Mouse (Mus musculus) lung, postnatal 0 days (tissue): ENCODE data around the gene Dennd1a.

Source experiments
- CTCF ChIP-seq: IDR thresholded peaks from 2 replicates; pipeline ENCODE4 v1.5.1; 2016; ENCODE audit warnings: antibody characterized with exemption, mild to moderate bottlenecking
- EP300 ChIP-seq: IDR thresholded peaks from 2 replicates; pipeline ENCODE4 v1.6.1; 2016; ENCODE audit warnings: antibody characterized with exemption, mild to moderate bottlenecking, control low read depth

DNA sequence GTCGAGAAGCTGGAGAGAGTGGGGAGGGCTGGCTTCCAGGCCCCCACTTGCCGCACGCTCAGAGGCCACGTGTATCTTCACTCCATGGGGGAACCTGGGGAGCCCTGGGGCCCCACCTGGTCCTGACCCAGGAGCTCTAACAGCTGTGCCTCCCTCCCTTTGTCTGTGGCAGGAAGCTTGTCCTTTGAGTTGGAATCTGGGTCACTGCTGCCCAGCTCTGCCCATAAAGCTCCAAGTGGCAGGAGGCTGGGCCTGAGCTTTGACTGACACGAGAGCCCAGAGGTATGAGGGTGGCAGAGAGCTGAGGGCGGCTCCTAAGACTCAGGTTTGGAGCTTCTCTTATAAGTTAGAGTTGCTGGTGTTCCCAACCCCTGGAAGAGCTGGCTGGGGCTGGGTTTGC, 488.1 kb downstream of the Dennd1a start:
- TF ChIP-seq CTCF (no peak), EP300 (no peak)
